Comparison of ENCODE assay signal across 13 mouse cellular contexts in the genomic region with DNA sequence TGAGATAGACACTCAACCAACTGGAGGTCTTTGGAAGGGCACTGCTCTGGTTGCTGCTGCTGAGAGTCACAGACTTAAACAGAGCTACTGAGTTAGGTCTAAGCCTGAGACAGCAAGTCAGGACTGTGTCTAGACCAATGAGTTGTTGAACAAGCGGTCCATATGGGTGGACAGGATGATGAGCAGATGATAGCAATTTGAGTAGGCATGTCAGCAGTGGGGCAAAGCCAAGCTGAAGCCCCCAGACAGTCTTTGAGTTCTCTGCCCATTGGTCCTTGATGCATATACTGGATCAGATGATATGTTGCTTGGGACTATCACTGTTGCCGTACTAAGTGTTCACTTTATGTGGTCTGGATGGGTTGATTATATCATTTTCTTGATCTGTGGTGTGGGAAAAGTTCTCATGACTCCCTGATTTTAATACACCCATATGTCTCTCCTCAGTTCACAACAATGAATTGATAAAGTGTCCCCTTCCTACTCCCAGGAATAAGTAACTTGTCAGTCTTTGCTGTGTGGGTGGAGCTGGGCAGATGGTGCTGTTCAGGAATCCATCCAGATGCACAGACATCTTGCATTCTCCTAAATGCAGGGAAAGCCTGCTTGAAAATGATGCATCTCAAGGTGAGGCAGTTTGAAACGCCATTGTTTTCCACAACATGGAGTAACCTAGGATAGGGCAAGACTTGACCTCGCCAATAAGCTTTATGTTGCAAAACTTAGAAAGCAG.
"Had no signal": no experiment of that assay in that cellular context is flagged by ENCODE, and none has a peak within 500 bp of the region (broad histone marks: within the 10 kb centered on the region; RNA-seq: fewer than 3 reads in every experiment).

No protein-coding gene starts in this region.

- H3K4me3 ChIP-seq: left cerebral cortex, adult 2 months; limb, embryonic 13.5 days; midbrain, embryonic 10.5 days; myocyte; neural tube, embryonic 15.5 days had no signal

- H3K9me3 ChIP-seq: limb, embryonic 13.5 days; midbrain, embryonic 10.5 days; neural tube, embryonic 15.5 days had no signal

- H3K4me2 ChIP-seq: limb, embryonic 13.5 days; neural tube, embryonic 15.5 days had no signal

- H3K9ac ChIP-seq: limb, embryonic 13.5 days; liver, embryonic 14.5 days; neural tube, embryonic 15.5 days had no signal

- H3K27me3 ChIP-seq: limb, embryonic 13.5 days; neural tube, embryonic 15.5 days had no signal

- H3K4me1 ChIP-seq: limb, embryonic 13.5 days had no signal

- H3K27ac ChIP-seq: kidney, postnatal 0 days; left cerebral cortex, adult 2 months; limb, embryonic 13.5 days; liver, embryonic 14.5 days; midbrain, embryonic 10.5 days; neural tube, embryonic 15.5 days had no signal

- DNase-seq: kidney, adult 11 months; kidney, adult 9 months; kidney, postnatal 36 days; lung, adult 18-20 months; lung, postnatal 4 days; midbrain, embryonic 14.5 days had no signal

- H3K36me3 ChIP-seq: neural tube, embryonic 15.5 days had no signal
